Mouse (Mus musculus) hindbrain, embryonic 15.5 days (tissue): ENCODE results near the gene Mrpl18. TPM values are rescaled to one million over a fixed set of nuclear protein-coding genes. Genes with fewer than 3 reads are reported as not detected.
"Not testable (repeated sequence)": the region's sequence is repeated elsewhere in the genome, so short reads cannot be mapped to it uniquely, and the experiment has no call there.

Experiments
- ATAC-seq: fragments of 200-750 bp; cut with Nextera tagmentation; 2 replicates; pipeline ENCODE4 v1.8.0; 2017; ENCODE audit warnings: low read depth, moderate number of reproducible peaks, moderate TSS enrichment; ENCODE audit not compliant: low FRiP score
- H3K27ac ChIP-seq: fragments of 300-500 bp; sonication (generic); replicated peaks from 2 replicates; pipeline ENCODE4 v1.5.1; 2015; ENCODE audit warnings: mild to moderate bottlenecking, inconsistent platforms
- H3K27me3 ChIP-seq: fragments of 300-500 bp; sonication (generic); 2 replicates; pipeline ENCODE4 v1.6.1; 2015; ENCODE audit warnings: control low read depth, inconsistent platforms
- H3K36me3 ChIP-seq: fragments of 300-500 bp; sonication (generic); 2 replicates; pipeline ENCODE4 v1.6.1; 2015; ENCODE audit warnings: control low read depth, inconsistent platforms
- H3K4me1 ChIP-seq: fragments of 300-500 bp; sonication (generic); replicated peaks from 2 replicates; pipeline ENCODE4 v1.6.1; 2015; ENCODE audit warnings: control low read depth, inconsistent platforms
- H3K4me2 ChIP-seq: fragments of 300-500 bp; sonication (generic); 2 replicates; pipeline ENCODE4 v1.6.1; 2015; ENCODE audit warnings: moderate library complexity, mild to moderate bottlenecking, inconsistent platforms
- H3K4me3 ChIP-seq: fragments of 300-500 bp; sonication (generic); 2 replicates; pipeline ENCODE4 v1.5.1; 2015; ENCODE audit warnings: mild to moderate bottlenecking, inconsistent platforms
- H3K9ac ChIP-seq: fragments of 300-500 bp; sonication (generic); 2 replicates; pipeline ENCODE4 v1.6.1; 2015; ENCODE audit warnings: inconsistent platforms
- H3K9me3 ChIP-seq: fragments of 300-500 bp; sonication (generic); 2 replicates; pipeline ENCODE4 v1.6.1; 2016; ENCODE audit warnings: control low read depth, inconsistent platforms
- WGBS: fragments of 180-500 bp; shearing (Covaris S2); methylation state at CpG from one replicate; pipeline ENCODE4 v1.1.7; 2015; 5-methylcytosine and 5-hydroxymethylcytosine counted together
- polyA plus RNA-seq: library from polyadenylated mRNA; unstranded; fragments of >200 nt; fragmentation: Nextera tagmentation; extraction: Ambion mirVana; gene quantifications from 2 replicates; pipeline ENCODE4 v1.2.1, GENCODE M21; 2015

The Mrpl18 gene
- polyA plus RNA-seq, 1 experiment from 2014 or later: 118 TPM

DNA sequence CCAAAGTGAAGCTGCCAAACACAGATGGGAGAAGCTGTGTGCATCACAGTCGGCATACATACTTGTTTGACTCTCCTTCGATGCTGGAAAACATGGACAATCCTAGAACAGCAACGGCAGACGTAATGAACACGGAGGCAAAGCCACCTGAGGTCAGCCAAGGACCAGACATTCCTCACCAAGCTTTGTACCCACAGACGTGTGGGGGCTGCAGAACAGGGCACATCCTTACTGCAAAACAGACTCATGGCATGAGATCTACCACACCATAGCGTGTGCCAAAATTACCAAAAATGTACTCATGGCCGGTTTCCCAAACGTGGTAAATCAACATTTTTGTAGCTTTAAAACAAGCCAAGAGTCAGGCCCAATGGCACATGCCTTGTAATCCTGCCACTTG lies 9.7 kb downstream of the Mrpl18 start:
- Histone ChIP-seq H3K27me3 (no peaks in the 10 kb centered on the region), H3K4me1 (no peaks in the 10 kb centered on the region), H3K27ac (no peak overlapping the region), H3K4me2 (no peak overlapping the region), H3K9ac (no peak overlapping the region), H3K4me3 (no peak overlapping the region), H3K9me3 (no peaks in the 10 kb centered on the region), H3K36me3 (peaks cover 33% of the 10 kb centered on the region)
- no peak for ATAC-seq
- 94% methylated on average over 9 of the region's 9 CpGs for WGBS

DNA sequence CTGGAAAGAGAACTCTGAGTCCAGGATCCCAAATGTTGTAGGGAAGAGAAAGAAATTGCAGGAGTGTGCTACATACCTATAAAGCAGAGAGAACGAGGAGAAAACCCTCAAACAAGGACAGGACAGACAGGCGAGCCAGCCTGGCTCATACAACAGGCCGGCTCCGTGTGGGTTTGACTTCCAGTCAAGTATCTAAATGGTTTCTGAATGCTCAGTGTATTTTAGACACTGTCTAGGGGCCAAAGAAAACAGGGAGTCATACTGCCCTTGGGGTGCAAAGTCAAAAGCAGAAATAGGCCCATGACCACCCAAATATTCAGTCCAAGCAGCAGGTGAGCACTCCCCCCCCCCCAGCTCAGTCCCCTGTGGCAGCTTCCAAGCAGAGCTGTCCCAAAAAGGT lies 10.3 kb downstream of the Mrpl18 start:
- Histone ChIP-seq H3K4me2 (no peak overlapping the region), H3K4me1 (no peaks in the 10 kb centered on the region), H3K4me3 (no peak overlapping the region), H3K27ac (no peak overlapping the region), H3K36me3 (peaks cover 26% of the 10 kb centered on the region), H3K9ac (no peak overlapping the region), H3K9me3 (no peaks in the 10 kb centered on the region), H3K27me3 (no peaks in the 10 kb centered on the region)
- 88% methylated on average over 4 of the region's 4 CpGs for WGBS
- ATAC-seq: no peak

GRCm38 (mm10) chr17:12904349-12904748 lies 11.8 kb downstream of the Mrpl18 start:
- 69% methylated on average over 1 of the region's 1 CpGs for WGBS

GRCm38 (mm10) chr17:12903372-12904333 lies 12.5 kb downstream of the Mrpl18 start:
- Histone ChIP-seq H3K9me3 (no peaks in the 10 kb centered on the region), H3K4me1 (no peaks in the 10 kb centered on the region), H3K4me3 (no peak overlapping the region), H3K36me3 (peaks cover 16% of the 10 kb centered on the region), H3K9ac (no peak overlapping the region), H3K27me3 (no peaks in the 10 kb centered on the region), H3K27ac (no peak overlapping the region), H3K4me2 (no peak overlapping the region)
- ATAC-seq: no peak
- 33% methylated on average over 11 of the region's 12 CpGs for WGBS

More at GRCm38 (mm10) chr17:12904349-12904748, 11.8 kb downstream of the Mrpl18 start:
- H3K4me2 ChIP-seq: no peak overlapping the region
- no peak for ATAC-seq
- no peak overlapping the region for H3K27ac ChIP-seq
- no peaks in the 10 kb centered on the region for H3K27me3 ChIP-seq
- H3K36me3 ChIP-seq: peaks cover 16% of the 10 kb centered on the region
- no peaks in the 10 kb centered on the region for H3K9me3 ChIP-seq
- no peak overlapping the region for H3K9ac ChIP-seq
- H3K4me1 ChIP-seq: no peaks in the 10 kb centered on the region
- no peak overlapping the region for H3K4me3 ChIP-seq

DNA sequence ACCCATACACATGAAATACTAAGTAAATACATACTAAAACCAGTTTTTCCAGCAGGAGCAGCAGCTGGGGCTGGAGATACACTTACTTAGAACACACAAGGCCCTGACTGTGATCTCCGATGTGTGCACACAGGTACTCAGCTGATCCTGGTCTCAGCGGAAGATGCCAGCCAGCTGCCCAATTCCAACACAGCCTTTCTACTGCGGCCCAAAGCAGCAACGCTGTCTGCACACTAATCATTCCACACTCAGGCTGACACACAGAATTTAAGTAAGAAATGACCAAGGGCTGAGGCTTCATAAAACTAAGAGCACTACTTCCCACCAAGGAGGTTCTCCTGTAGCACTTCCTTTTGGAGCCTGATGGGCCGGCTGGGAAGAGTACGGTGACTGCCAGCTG lies 13.9 kb downstream of the Mrpl18 start:
- Histone ChIP-seq H3K36me3 (peaks cover 16% of the 10 kb centered on the region), H3K4me1 (no peaks in the 10 kb centered on the region), H3K9me3 (no peaks in the 10 kb centered on the region), H3K4me3 (no peak overlapping the region), H3K9ac (no peak overlapping the region), H3K27ac (no peak overlapping the region), H3K4me2 (no peak overlapping the region), H3K27me3 (no peaks in the 10 kb centered on the region)
- 93% methylated on average over 6 of the region's 6 CpGs for WGBS
- no peak for ATAC-seq

DNA sequence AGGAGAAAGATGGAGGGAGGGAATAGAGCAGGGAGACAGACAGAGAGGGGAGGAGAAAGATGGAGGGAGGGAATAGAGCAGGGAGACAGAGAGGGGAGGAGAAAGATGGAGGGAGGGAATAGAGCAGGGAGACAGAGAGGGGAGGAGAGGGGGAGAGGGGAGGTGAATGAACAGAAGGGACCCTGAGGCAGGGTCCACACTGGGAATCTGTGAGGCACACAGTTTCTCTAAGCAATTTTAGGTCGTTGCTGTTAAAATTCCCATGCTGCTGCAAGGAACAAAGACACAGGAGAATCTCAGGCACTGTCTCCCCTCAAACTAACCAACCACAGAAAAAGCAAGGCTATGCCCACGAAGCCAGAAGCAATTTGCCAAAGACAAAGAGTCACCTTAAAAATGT lies 17.5 kb downstream of the Mrpl18 start:
- peak overlapping the region; percentile 76 for H3K27ac ChIP-seq
- not testable (repeated sequence) for H3K9me3 ChIP-seq, H3K4me2 ChIP-seq, ATAC-seq, H3K27me3 ChIP-seq, H3K4me3 ChIP-seq, H3K36me3 ChIP-seq, H3K9ac ChIP-seq, H3K4me1 ChIP-seq
- WGBS: 38% methylated on average over 2 of the region's 2 CpGs

DNA sequence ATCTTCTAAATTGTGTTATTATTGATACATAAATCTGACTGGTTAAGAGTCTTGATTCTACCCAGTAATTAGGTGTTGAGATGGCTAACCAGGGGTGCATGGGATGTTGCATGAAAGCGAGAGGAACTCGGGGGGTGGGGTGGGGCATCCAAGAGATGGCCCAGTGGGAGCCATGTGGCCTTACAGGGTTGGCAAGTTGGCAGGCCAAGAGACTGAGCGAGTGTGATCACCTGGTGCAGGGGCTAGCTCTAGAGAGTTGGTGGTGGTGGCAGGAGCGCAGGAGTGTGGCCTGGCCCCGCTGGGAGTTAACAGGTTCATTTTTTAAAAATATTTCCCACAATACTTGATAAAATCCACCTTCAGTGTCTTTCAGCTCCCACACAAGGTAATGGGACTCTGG lies 18.5 kb downstream of the Mrpl18 start:
- Histone ChIP-seq H3K27ac (peak overlapping the region; percentile 54), H3K4me1 (no peaks in the 10 kb centered on the region), H3K27me3 (no peaks in the 10 kb centered on the region), H3K9me3 (no peaks in the 10 kb centered on the region), H3K4me2 (no peak overlapping the region), H3K36me3 (peaks cover 8% of the 10 kb centered on the region), H3K9ac (no peak overlapping the region), H3K4me3 (no peak overlapping the region)
- peak; percentile 74; the same call in 1 of the 2 replicates for ATAC-seq
- 77% methylated on average over 5 of the region's 5 CpGs for WGBS

DNA sequence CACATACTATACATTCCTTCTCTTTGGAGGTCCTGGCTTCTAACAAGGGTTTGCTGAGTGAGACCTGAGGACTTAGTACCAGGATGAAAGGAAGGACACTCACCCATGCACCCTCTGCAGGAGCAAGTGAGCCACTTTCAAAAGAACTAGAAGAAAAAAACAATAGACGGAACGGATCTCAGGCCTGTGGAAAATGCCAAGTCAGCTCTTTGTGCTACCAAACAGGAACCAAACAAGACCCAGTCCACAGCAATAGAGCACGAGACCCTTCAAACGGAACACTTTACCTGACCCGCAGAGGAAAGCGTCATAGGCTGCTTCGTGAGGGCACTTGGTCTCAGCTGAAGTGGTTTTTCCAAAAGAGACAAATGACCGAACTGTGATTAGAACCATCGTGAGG lies 24.1 kb downstream of the Mrpl18 start:
- 94% methylated on average over 9 of the region's 9 CpGs for WGBS
- no peak overlapping the region for H3K9ac ChIP-seq
- no peak overlapping the region for H3K27ac ChIP-seq

GRCm38 (mm10) chr17:12891054-12891453 lies 25.1 kb downstream of the Mrpl18 start:
- H3K9me3 ChIP-seq: no peaks in the 10 kb centered on the region
- H3K27ac ChIP-seq: no peak overlapping the region
- no peaks in the 10 kb centered on the region for H3K27me3 ChIP-seq
- 85% methylated on average over 4 of the region's 4 CpGs for WGBS
- no peaks in the 10 kb centered on the region for H3K36me3 ChIP-seq
- no peak overlapping the region for H3K9ac ChIP-seq
- H3K4me1 ChIP-seq: no peaks in the 10 kb centered on the region
- no peak overlapping the region for H3K4me2 ChIP-seq
- ATAC-seq: no peak
- no peak overlapping the region for H3K4me3 ChIP-seq

More for the DNA sequence above, 24.1 kb downstream of the Mrpl18 start:
- no peak overlapping the region for H3K4me3 ChIP-seq
- H3K27me3 ChIP-seq: no peaks in the 10 kb centered on the region
- H3K4me2 ChIP-seq: no peak overlapping the region
- ATAC-seq: no peak
- no peaks in the 10 kb centered on the region for H3K4me1 ChIP-seq
- no peaks in the 10 kb centered on the region; the same call in 1 of the 2 replicates for H3K36me3 ChIP-seq
- H3K9me3 ChIP-seq: no peaks in the 10 kb centered on the region

DNA sequence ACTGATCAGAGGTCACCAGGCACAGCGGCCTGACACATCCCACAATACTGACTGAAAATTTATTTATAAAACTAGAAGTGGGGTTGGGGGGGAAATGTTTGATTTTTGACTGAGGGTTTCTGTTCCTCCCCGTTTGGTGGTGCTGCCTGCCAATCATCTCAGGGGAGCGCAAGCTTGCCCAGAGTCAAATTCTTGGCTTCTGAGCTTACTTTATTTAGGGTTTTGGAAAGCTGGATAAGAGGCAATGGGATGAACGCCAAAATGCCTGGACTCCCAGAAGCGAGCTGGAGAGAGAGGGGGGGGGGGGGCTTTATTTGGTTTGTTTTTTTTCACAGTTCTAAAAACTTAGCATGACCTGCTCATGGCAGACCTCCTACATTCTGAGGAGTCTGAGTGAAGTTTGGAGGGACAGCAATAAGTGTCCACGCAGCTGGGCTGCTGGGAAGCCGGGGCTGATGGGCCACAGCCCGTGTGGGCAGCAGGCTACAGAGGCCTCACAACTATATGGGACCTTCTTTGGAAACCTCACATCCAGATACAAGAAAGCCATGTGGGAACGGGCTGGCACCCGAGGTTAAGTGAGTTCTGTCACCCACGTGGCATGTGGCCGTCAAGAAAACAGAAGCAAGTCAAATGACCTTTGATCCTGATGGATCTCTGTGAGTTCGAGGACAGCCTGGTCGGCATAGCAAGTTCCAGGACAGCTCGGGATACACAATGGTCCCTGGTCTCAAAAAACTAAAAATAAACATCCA lies 28.9 kb downstream of the Mrpl18 start:
- 79% methylated on average over 15 of the region's 15 CpGs for WGBS
- no peaks in the 10 kb centered on the region for H3K27me3 ChIP-seq
- ATAC-seq: no peak

DNA sequence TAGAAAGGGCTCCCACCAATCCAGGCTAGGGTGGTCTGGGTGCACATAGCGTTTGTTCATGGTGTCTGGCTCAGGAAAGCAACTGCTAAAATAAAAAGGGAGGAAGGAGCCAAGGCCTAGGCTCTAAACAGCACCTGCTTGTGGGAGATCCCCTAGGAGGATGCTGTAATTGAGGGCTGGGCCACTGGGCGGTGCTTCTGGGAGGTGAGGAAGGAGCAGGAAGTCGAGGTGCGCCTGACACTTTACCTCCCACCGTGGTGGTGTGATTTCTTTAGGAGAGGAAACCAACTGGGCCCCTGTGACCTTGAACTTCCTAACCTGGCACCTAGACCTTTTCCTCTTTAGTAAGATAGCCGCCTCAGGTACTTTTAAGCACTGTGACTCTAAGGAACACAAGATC lies 29.5 kb downstream of the Mrpl18 start:
- Histone ChIP-seq H3K9ac (no peak overlapping the region), H3K4me2 (no peak overlapping the region), H3K4me1 (no peaks in the 10 kb centered on the region), H3K27me3 (no peaks in the 10 kb centered on the region), H3K36me3 (no peaks in the 10 kb centered on the region), H3K9me3 (no peaks in the 10 kb centered on the region), H3K4me3 (no peak overlapping the region), H3K27ac (no peak overlapping the region)
- WGBS: 45% methylated on average over 6 of the region's 6 CpGs
- no peak for ATAC-seq

More for the DNA sequence above, 28.9 kb downstream of the Mrpl18 start:
- Histone ChIP-seq H3K36me3 (no peaks in the 10 kb centered on the region), H3K27ac (no peak overlapping the region), H3K4me3 (no peak overlapping the region), H3K9me3 (no peaks in the 10 kb centered on the region), H3K4me1 (no peaks in the 10 kb centered on the region), H3K9ac (no peak overlapping the region), H3K4me2 (no peak overlapping the region)

- H3K36me3 ChIP-seq: no peaks in the 10 kb centered on the region
- 92% methylated on average over 1 of the region's 1 CpGs for WGBS
- ATAC-seq: no peak
- H3K9ac ChIP-seq: no peak overlapping the region
- peaks cover 3% of the 10 kb centered on the region; the same call in 1 of the 2 replicates for H3K27me3 ChIP-seq
- no peak overlapping the region for H3K27ac ChIP-seq
- peaks cover 8% of the 10 kb centered on the region for H3K4me1 ChIP-seq
- H3K4me2 ChIP-seq: no peak overlapping the region
- no peak overlapping the region for H3K4me3 ChIP-seq
- H3K9me3 ChIP-seq: no peaks in the 10 kb centered on the region
Measured at GRCm38 (mm10) chr17:12881216-12881615, 34.9 kb downstream of the Mrpl18 start.
